Mouse (Mus musculus): ENCODE data around the gene Wnt2. TPM values are rescaled to one million over a fixed set of nuclear protein-coding genes. Genes with fewer than 3 reads are reported as not detected.

Wnt2 gene
- polyA plus RNA-seq, 2 experiments: 4.3 to 6.8 TPM

DNA sequence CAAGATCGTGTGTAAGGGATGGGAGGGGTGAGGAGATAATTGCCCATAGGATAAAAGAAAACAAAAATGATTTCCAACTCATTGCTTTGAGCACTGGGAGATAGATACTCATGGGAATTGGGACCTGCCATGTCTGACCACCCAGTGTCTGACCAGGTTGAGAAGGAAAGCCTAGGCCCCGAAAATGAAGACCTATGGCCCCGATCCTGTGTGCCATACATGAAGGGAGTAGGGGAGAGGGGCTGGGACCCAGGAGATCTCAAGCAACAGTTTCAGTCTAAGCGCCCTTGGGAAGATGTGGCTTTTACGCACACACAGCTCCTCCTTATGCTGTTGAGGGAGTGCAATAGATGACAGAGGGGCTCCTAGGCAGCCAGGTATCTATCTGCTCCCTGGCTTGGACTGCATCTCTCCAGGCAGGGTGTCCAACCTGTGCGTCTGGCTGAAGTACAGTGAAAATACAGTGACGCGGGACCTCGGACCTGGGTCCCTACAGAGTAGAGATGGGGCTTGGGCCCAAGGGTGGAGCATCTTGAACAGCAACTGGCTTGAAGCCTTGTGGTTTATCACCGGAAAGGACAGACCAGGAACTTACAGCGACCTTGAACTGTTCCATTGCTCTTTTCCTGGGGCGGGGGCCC lies 603 bp upstream of the Wnt2 start:
- H3K4me1 ChIP-seq (ENCODE audit: control insufficient read depth, insufficient read depth, low read length): peaks cover 8% of the 10 kb centered on the region
- H3K4me3 ChIP-seq (replicated peaks; ENCODE audit: low read length): peak overlapping the region; percentile 51
- no peak for DNase-seq (ENCODE audit: low spot score)
- H3K27ac ChIP-seq (replicated peaks; ENCODE audit: low read depth, low read length): no peak overlapping the region
- no peak for ATAC-seq (ENCODE audit: low FRiP score, low read depth)
- no peak for TF ChIP-seq POLR2A (IDR thresholded peaks at IDR 0.05; ENCODE audit: borderline replicate concordance, extremely low read depth, insufficient read depth, insufficient read length)
- peaks cover 48% of the 10 kb centered on the region for H3K27me3 ChIP-seq (ENCODE audit: control insufficient read depth, insufficient read depth, low read length)
- 9% methylated on average over 12 of the region's 12 CpGs for WGBS
- peak overlapping the region; percentile 89 for H3K4me2 ChIP-seq (replicated peaks; ENCODE audit: low read depth, low read length, severe bottlenecking)
- peak overlapping the region; percentile 44; the same call in 1 of the 2 replicates for H3K9ac ChIP-seq (ENCODE audit: low read depth, low read length, severe bottlenecking)
- no peaks in the 10 kb centered on the region for H3K36me3 ChIP-seq (ENCODE audit: control insufficient read depth, insufficient read depth, low read length)
- H3K9me3 ChIP-seq (ENCODE audit: control insufficient read depth, low read length): no peaks in the 10 kb centered on the region

- H3K9ac ChIP-seq (ENCODE audit: low read depth, low read length, severe bottlenecking): no peak overlapping the region
- no peaks in the 10 kb centered on the region for H3K36me3 ChIP-seq (ENCODE audit: control insufficient read depth, insufficient read depth, low read length)
- H3K9me3 ChIP-seq (ENCODE audit: control insufficient read depth, low read length): no peaks in the 10 kb centered on the region
- TF ChIP-seq POLR2A (IDR thresholded peaks at IDR 0.05; ENCODE audit: borderline replicate concordance, extremely low read depth, insufficient read depth, insufficient read length): no peak
- H3K4me1 ChIP-seq (ENCODE audit: control insufficient read depth, insufficient read depth, low read length): no peaks in the 10 kb centered on the region
- no peak for DNase-seq (ENCODE audit: low spot score)
- WGBS: 69% methylated on average over 8 of the region's 8 CpGs
- no peak overlapping the region for H3K4me3 ChIP-seq (replicated peaks; ENCODE audit: low read length)
- H3K27me3 ChIP-seq (ENCODE audit: control insufficient read depth, insufficient read depth, low read length): peaks cover 14% of the 10 kb centered on the region
- no peak overlapping the region for H3K4me2 ChIP-seq (replicated peaks; ENCODE audit: low read depth, low read length, severe bottlenecking)
- H3K27ac ChIP-seq (replicated peaks; ENCODE audit: low read depth, low read length): no peak overlapping the region
- ATAC-seq (ENCODE audit: low FRiP score, low read depth): no peak
These were observed 6.1 kb downstream of the Wnt2 start for GRCm38 (mm10) chr6:18024133-18024794.

- Histone ChIP-seq H3K27me3 (ENCODE audit: control insufficient read depth, insufficient read depth, low read length) (no peaks in the 10 kb centered on the region), H3K4me1 (ENCODE audit: control insufficient read depth, insufficient read depth, low read length) (peaks cover 11% of the 10 kb centered on the region), H3K36me3 (ENCODE audit: control insufficient read depth, insufficient read depth, low read length) (no peaks in the 10 kb centered on the region), H3K9ac (ENCODE audit: low read depth, low read length, severe bottlenecking) (0 out of 2 replicates have a peak overlapping the region, but pooled peaks have one; percentile 17), H3K4me2 (replicated peaks; ENCODE audit: low read depth, low read length, severe bottlenecking) (peak overlapping the region; percentile 13; the same call in 1 of the 2 replicates), H3K4me3 (replicated peaks; ENCODE audit: low read length) (no peak overlapping the region), H3K27ac (replicated peaks; ENCODE audit: low read depth, low read length) (peak overlapping the region; percentile 49), H3K9me3 (ENCODE audit: control insufficient read depth, low read length) (no peaks in the 10 kb centered on the region)
- ATAC-seq (ENCODE audit: low FRiP score, low read depth): peak; percentile 86
- TF ChIP-seq POLR2A (IDR thresholded peaks at IDR 0.05; ENCODE audit: borderline replicate concordance, extremely low read depth, insufficient read depth, insufficient read length): no peak
- peak; percentile 63 for DNase-seq (ENCODE audit: low spot score)
- WGBS: 18% methylated on average over 7 of the region's 7 CpGs
These were observed 17.0 kb downstream of the Wnt2 start for GRCm38 (mm10) chr6:18013346-18013745.

- H3K36me3 ChIP-seq (ENCODE audit: control insufficient read depth, insufficient read depth, low read length): no peaks in the 10 kb centered on the region
- H3K9ac ChIP-seq (ENCODE audit: low read depth, low read length, severe bottlenecking): no peak overlapping the region
- no peaks in the 10 kb centered on the region for H3K27me3 ChIP-seq (ENCODE audit: control insufficient read depth, insufficient read depth, low read length)
- 68% methylated on average over 3 of the region's 3 CpGs for WGBS
- H3K9me3 ChIP-seq (ENCODE audit: control insufficient read depth, low read length): no peaks in the 10 kb centered on the region
- H3K27ac ChIP-seq (replicated peaks; ENCODE audit: low read depth, low read length): no peak overlapping the region
- no peaks in the 10 kb centered on the region for H3K4me1 ChIP-seq (ENCODE audit: control insufficient read depth, insufficient read depth, low read length)
- no peak for TF ChIP-seq POLR2A (IDR thresholded peaks at IDR 0.05; ENCODE audit: borderline replicate concordance, extremely low read depth, insufficient read depth, insufficient read length)
- ATAC-seq (ENCODE audit: low FRiP score, low read depth): no peak
- DNase-seq (ENCODE audit: low spot score): no peak
- H3K4me3 ChIP-seq (replicated peaks; ENCODE audit: low read length): no peak overlapping the region
- no peak overlapping the region for H3K4me2 ChIP-seq (replicated peaks; ENCODE audit: low read depth, low read length, severe bottlenecking)
These were observed 23.0 kb downstream of the Wnt2 start for GRCm38 (mm10) chr6:18007356-18007755.

GRCm38 (mm10) chr6:18002065-18002464 lies 28.3 kb downstream of the Wnt2 start:
- Histone ChIP-seq H3K9me3 (ENCODE audit: control insufficient read depth, low read length) (no peaks in the 10 kb centered on the region), H3K9ac (ENCODE audit: low read depth, low read length, severe bottlenecking) (no peak overlapping the region), H3K27me3 (ENCODE audit: control insufficient read depth, insufficient read depth, low read length) (no peaks in the 10 kb centered on the region), H3K4me3 (replicated peaks; ENCODE audit: low read length) (no peak overlapping the region), H3K4me1 (ENCODE audit: control insufficient read depth, insufficient read depth, low read length) (no peaks in the 10 kb centered on the region), H3K27ac (replicated peaks; ENCODE audit: low read depth, low read length) (no peak overlapping the region), H3K4me2 (replicated peaks; ENCODE audit: low read depth, low read length, severe bottlenecking) (no peak overlapping the region), H3K36me3 (ENCODE audit: control insufficient read depth, insufficient read depth, low read length) (no peaks in the 10 kb centered on the region)
- TF ChIP-seq POLR2A (IDR thresholded peaks at IDR 0.05; ENCODE audit: borderline replicate concordance, extremely low read depth, insufficient read depth, insufficient read length): no peak
- ATAC-seq (ENCODE audit: low FRiP score, low read depth) (no peak), DNase-seq (ENCODE audit: low spot score) (no peak)
- 92% methylated on average over 6 of the region's 6 CpGs for WGBS

Measured in limb, embryonic 14.5 days (tissue).